Mouse (Mus musculus) ES-Bruce4 (cell line): ENCODE measurements around the gene Dcaf6. TPM values are rescaled to one million over a fixed set of nuclear protein-coding genes. Genes with fewer than 3 reads are reported as not detected.
A peak's percentile ranks its signal among the peaks of the same experiment; 100 is the strongest.

Experiments used
- H3K27ac ChIP-seq: 2 replicates; pipeline ENCODE4 v1.5.1; 2012; ENCODE audit warnings: low read length, inconsistent platforms; ENCODE audit not compliant: insufficient read depth
- H3K27me3 ChIP-seq: 2 replicates; pipeline ENCODE4 v1.6.1; 2012; ENCODE audit warnings: mild to moderate bottlenecking, low read length, inconsistent platforms; ENCODE audit not compliant: control insufficient read depth, poor library complexity, insufficient read depth, severe bottlenecking
- H3K36me3 ChIP-seq: 2 replicates; pipeline ENCODE4 v1.6.1; 2012; ENCODE audit warnings: inconsistent platforms, mild to moderate bottlenecking, low read length, moderate library complexity; ENCODE audit not compliant: control insufficient read depth, poor library complexity, insufficient read depth, severe bottlenecking
- H3K4me1 ChIP-seq: one replicate; pipeline ENCODE4 v1.8.1; 2011; ENCODE audit warnings: low read length; ENCODE audit not compliant: control insufficient read depth, insufficient read depth
- H3K4me3 ChIP-seq: 2 replicates; pipeline ENCODE4 v1.5.1; 2011; ENCODE audit warnings: low read depth, mild to moderate bottlenecking, low read length
- H3K9ac ChIP-seq: 2 replicates; pipeline ENCODE4 v1.6.1; 2012; ENCODE audit warnings: low read depth, mild to moderate bottlenecking, inconsistent platforms; ENCODE audit not compliant: poor library complexity, severe bottlenecking
- H3K9me3 ChIP-seq: replicated peaks from 2 replicates; pipeline ENCODE4 v1.6.1; 2012; ENCODE audit warnings: mild to moderate bottlenecking, low read length, inconsistent platforms; ENCODE audit not compliant: control insufficient read depth, poor library complexity, insufficient read depth, severe bottlenecking
- CTCF ChIP-seq: IDR thresholded peaks from one replicate; pipeline ENCODE4 v1.8.1; 2011; ENCODE audit warnings: low read depth, low read length
- EP300 ChIP-seq: IDR thresholded peaks from 2 replicates; pipeline ENCODE4 v1.6.1; 2011; ENCODE audit warnings: low read depth, low read length; ENCODE audit not compliant: insufficient read depth
- POLR2A ChIP-seq: IDR thresholded peaks from one replicate; pipeline ENCODE4 v1.8.1; 2011; ENCODE audit warnings: low read length; ENCODE audit not compliant: insufficient read depth
- polyA plus RNA-seq: library from polyadenylated mRNA; stranded (reverse); fragments of >200 nt; gene quantifications from 2 replicates; pipeline ENCODE4 v1.2.4, GENCODE M21; 2011; ENCODE audit warnings: low read depth; ENCODE audit not compliant: missing spikeins, insufficient read depth, insufficient read length

Gene Dcaf6
- polyA plus RNA-seq, 1 experiment, result 17.6 TPM

GRCm38 (mm10) chr1:165291606-165292005, 168.7 kb downstream of the Dcaf6 start:
- no peak overlapping the region for H3K27ac ChIP-seq
- H3K9ac ChIP-seq, result no peak overlapping the region
- no peak for TF ChIP-seq CTCF
- TF ChIP-seq EP300, result 0 out of 2 replicates have a peak, but pooled peaks have one; percentile 30
- H3K9me3 ChIP-seq, result no peaks in the 10 kb centered on the region
- no peak overlapping the region for H3K4me3 ChIP-seq
- no peaks in the 10 kb centered on the region for H3K4me1 ChIP-seq
- no peaks in the 10 kb centered on the region for H3K27me3 ChIP-seq
- H3K36me3 ChIP-seq, result no peaks in the 10 kb centered on the region

DNA sequence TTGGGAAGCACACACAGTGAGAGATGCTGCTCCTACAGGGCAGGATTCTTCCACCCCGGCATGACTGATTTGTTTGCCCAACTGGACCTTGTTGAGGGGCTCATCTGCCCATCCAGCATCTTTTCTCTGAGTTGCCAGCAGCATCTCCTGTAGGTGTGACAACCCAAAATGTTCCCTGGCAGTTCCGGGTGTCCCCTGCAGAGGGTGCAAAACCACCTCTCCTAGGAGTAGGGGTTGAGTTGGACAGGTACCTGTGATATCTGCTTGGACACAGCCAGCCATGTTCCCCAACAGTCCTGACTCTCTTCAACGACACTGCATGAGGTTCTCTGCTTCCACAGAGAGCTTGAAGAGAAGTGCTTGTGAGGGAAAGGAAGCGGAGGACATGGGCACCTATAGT, 170.4 kb downstream of the Dcaf6 start:
- H3K27ac ChIP-seq, result no peak overlapping the region
- TF ChIP-seq EP300, result no peak
- TF ChIP-seq POLR2A, result no peak
- TF ChIP-seq CTCF, result peak; percentile 75
- no peaks in the 10 kb centered on the region for H3K27me3 ChIP-seq
- H3K4me1 ChIP-seq, result no peaks in the 10 kb centered on the region
- H3K36me3 ChIP-seq, result no peaks in the 10 kb centered on the region
- H3K9ac ChIP-seq, result no peak overlapping the region
- no peaks in the 10 kb centered on the region for H3K9me3 ChIP-seq
- no peak overlapping the region for H3K4me3 ChIP-seq

GRCm38 (mm10) chr1:165288165-165288564, 172.1 kb downstream of the Dcaf6 start:
- no peaks in the 10 kb centered on the region for H3K4me1 ChIP-seq
- H3K9ac ChIP-seq, result no peak overlapping the region
- no peaks in the 10 kb centered on the region for H3K9me3 ChIP-seq
- H3K27ac ChIP-seq, result no peak overlapping the region
- no peaks in the 10 kb centered on the region for H3K36me3 ChIP-seq
- no peaks in the 10 kb centered on the region for H3K27me3 ChIP-seq
- no peak overlapping the region for H3K4me3 ChIP-seq
- no peak for TF ChIP-seq EP300
- no peak for TF ChIP-seq CTCF
- TF ChIP-seq POLR2A, result no peak

GRCm38 (mm10) chr1:165284096-165284495, 176.2 kb downstream of the Dcaf6 start:
- TF ChIP-seq POLR2A (no peak), EP300 (no peak), CTCF (no peak)
- Histone ChIP-seq H3K4me3 (no peak overlapping the region), H3K36me3 (no peaks in the 10 kb centered on the region), H3K9me3 (no peaks in the 10 kb centered on the region), H3K27me3 (no peaks in the 10 kb centered on the region), H3K4me1 (no peaks in the 10 kb centered on the region), H3K9ac (no peak overlapping the region), H3K27ac (no peak overlapping the region)

DNA sequence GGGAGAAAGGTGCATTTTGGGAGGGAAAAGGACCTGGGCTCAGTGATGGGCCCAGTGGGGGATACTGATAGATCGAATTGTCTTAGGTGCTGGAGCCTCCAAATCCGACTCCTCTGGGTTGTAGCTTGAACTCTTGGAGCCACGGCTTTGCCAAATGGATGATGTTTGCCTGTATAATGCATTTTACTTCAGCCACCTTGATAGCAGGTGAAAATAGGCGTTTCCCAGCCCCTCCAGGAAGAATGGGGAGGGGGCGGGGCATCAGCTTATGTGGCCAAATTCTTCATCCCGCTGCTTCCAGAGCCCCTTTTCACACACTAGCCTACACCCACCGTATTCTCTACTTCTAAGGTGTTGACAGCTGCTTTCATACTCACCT, 177.3 kb downstream of the Dcaf6 start:
- H3K4me3 ChIP-seq, result no peak overlapping the region
- no peaks in the 10 kb centered on the region for H3K36me3 ChIP-seq
- TF ChIP-seq CTCF (no peak), POLR2A (no peak), EP300 (no peak)
- no peak overlapping the region for H3K9ac ChIP-seq
- H3K27ac ChIP-seq, result no peak overlapping the region
- no peaks in the 10 kb centered on the region for H3K27me3 ChIP-seq
- H3K4me1 ChIP-seq, result no peaks in the 10 kb centered on the region
- H3K9me3 ChIP-seq, result no peaks in the 10 kb centered on the region

- no peaks in the 10 kb centered on the region for H3K36me3 ChIP-seq
- H3K4me3 ChIP-seq, result peak overlapping the region; percentile 63
- no peak overlapping the region for H3K27ac ChIP-seq
- no peak for TF ChIP-seq POLR2A
- TF ChIP-seq EP300, result no peak
- no peak for TF ChIP-seq CTCF
- peak overlapping the region; percentile 80 for H3K9ac ChIP-seq
- no peaks in the 10 kb centered on the region for H3K27me3 ChIP-seq
- no peaks in the 10 kb centered on the region for H3K4me1 ChIP-seq
- no peaks in the 10 kb centered on the region for H3K9me3 ChIP-seq
Measured at GRCm38 (mm10) chr1:165282222-165282966, 177.9 kb downstream of the Dcaf6 start.
